Mouse (Mus musculus) neural tube, embryonic 13.5 days (tissue): ENCODE measurements around the gene Dusp23. TPM values are rescaled to one million over a fixed set of nuclear protein-coding genes. Genes with fewer than 3 reads are reported as not detected.

Source experiments
- ATAC-seq: fragments of 200-750 bp; cut with Nextera tagmentation; 2 replicates; pipeline ENCODE4 v1.8.0; 2017; ENCODE audit warnings: low read depth, mild to moderate bottlenecking, moderate TSS enrichment, moderate library complexity
- H3K27ac ChIP-seq: fragments of 300-500 bp; sonication (generic); replicated peaks from 2 replicates; pipeline ENCODE4 v1.5.1; 2015; ENCODE audit warnings: moderate library complexity, mild to moderate bottlenecking, inconsistent platforms
- H3K27me3 ChIP-seq: fragments of 300-500 bp; sonication (generic); 2 replicates; pipeline ENCODE4 v1.6.1; 2015; ENCODE audit warnings: mild to moderate bottlenecking, inconsistent platforms
- H3K36me3 ChIP-seq: fragments of 300-500 bp; sonication (generic); 2 replicates; pipeline ENCODE4 v1.6.1; 2015; ENCODE audit warnings: mild to moderate bottlenecking, inconsistent platforms
- H3K4me1 ChIP-seq: fragments of 300-500 bp; sonication (generic); replicated peaks from 2 replicates; pipeline ENCODE4 v1.6.1; 2015; ENCODE audit warnings: inconsistent platforms
- H3K4me2 ChIP-seq: fragments of 300-500 bp; sonication (generic); 2 replicates; pipeline ENCODE4 v1.6.1; 2015; ENCODE audit warnings: inconsistent platforms, mild to moderate bottlenecking, moderate library complexity
- H3K4me3 ChIP-seq: fragments of 300-500 bp; sonication (generic); 2 replicates; pipeline ENCODE4 v1.5.1; 2015; ENCODE audit warnings: mild to moderate bottlenecking, inconsistent platforms
- H3K9ac ChIP-seq: fragments of 300-500 bp; sonication (generic); 2 replicates; pipeline ENCODE4 v1.6.1; 2015; ENCODE audit warnings: moderate library complexity, mild to moderate bottlenecking, inconsistent platforms
- H3K9me3 ChIP-seq: fragments of 300-500 bp; sonication (generic); 2 replicates; pipeline ENCODE4 v1.6.1; 2016; ENCODE audit warnings: inconsistent platforms
- WGBS: fragments of 180-500 bp; shearing (Covaris S2); methylation state at CpG from one replicate; pipeline ENCODE4 v1.1.7; 2015; 5-methylcytosine and 5-hydroxymethylcytosine counted together
- polyA plus RNA-seq: library from polyadenylated mRNA; unstranded; fragments of >200 nt; fragmentation: Nextera tagmentation; extraction: Ambion mirVana; gene quantifications from 2 replicates; pipeline ENCODE4 v1.2.1, GENCODE M21; 2015

Dusp23 gene
- polyA plus RNA-seq, 1 experiment from 2014 or later: 20.1 TPM

GRCm38 (mm10) chr1:172617365-172618076, 15.2 kb downstream of the Dusp23 start:
- Histone ChIP-seq H3K9ac (peak overlapping the region; percentile 71; the same call in 1 of the 2 replicates), H3K36me3 (no peaks in the 10 kb centered on the region), H3K4me2 (peak overlapping the region; percentile 69), H3K4me3 (peak overlapping the region; percentile 42), H3K9me3 (no peaks in the 10 kb centered on the region), H3K27me3 (no peaks in the 10 kb centered on the region), H3K27ac (peak overlapping the region; percentile 81; the same call in 1 of the 2 replicates), H3K4me1 (peaks cover 38% of the 10 kb centered on the region)
- WGBS: 3% methylated on average over 14 of the region's 14 CpGs
- ATAC-seq: peak; percentile 76

GRCm38 (mm10) chr1:172616537-172617300, 16.0 kb downstream of the Dusp23 start:
- WGBS: 2% methylated on average over 22 of the region's 22 CpGs

GRCm38 (mm10) chr1:172615412-172615811, 17.4 kb downstream of the Dusp23 start:
- H3K36me3 ChIP-seq: no peaks in the 10 kb centered on the region
- no peak overlapping the region for H3K4me2 ChIP-seq
- H3K27me3 ChIP-seq: no peaks in the 10 kb centered on the region
- WGBS: 68% methylated on average over 4 of the region's 4 CpGs
- peak overlapping the region; percentile 81; the same call in 1 of the 2 replicates for H3K27ac ChIP-seq
- no peak for ATAC-seq
- peaks cover 38% of the 10 kb centered on the region for H3K4me1 ChIP-seq
- H3K9me3 ChIP-seq: no peaks in the 10 kb centered on the region
- no peak overlapping the region for H3K9ac ChIP-seq
- H3K4me3 ChIP-seq: no peak overlapping the region

More at GRCm38 (mm10) chr1:172616537-172617300, 16.0 kb downstream of the Dusp23 start:
- Histone ChIP-seq H3K4me2 (peak overlapping the region; percentile 69), H3K27ac (peak overlapping the region; percentile 81), H3K27me3 (no peaks in the 10 kb centered on the region), H3K9me3 (no peaks in the 10 kb centered on the region), H3K4me3 (peak overlapping the region; percentile 42), H3K9ac (peak overlapping the region; percentile 71), H3K36me3 (no peaks in the 10 kb centered on the region), H3K4me1 (peaks cover 38% of the 10 kb centered on the region)
- peak; percentile 95 for ATAC-seq

GRCm38 (mm10) chr1:172614654-172615053, 18.1 kb downstream of the Dusp23 start:
- Histone ChIP-seq H3K4me2 (no peak overlapping the region), H3K4me1 (peaks cover 38% of the 10 kb centered on the region), H3K27me3 (no peaks in the 10 kb centered on the region), H3K9ac (no peak overlapping the region), H3K4me3 (no peak overlapping the region), H3K36me3 (no peaks in the 10 kb centered on the region), H3K27ac (no peak overlapping the region), H3K9me3 (no peaks in the 10 kb centered on the region)
- WGBS: 81% methylated on average over 10 of the region's 10 CpGs
- ATAC-seq: no peak

- Histone ChIP-seq H3K4me1 (peaks cover 31% of the 10 kb centered on the region), H3K9me3 (no peaks in the 10 kb centered on the region), H3K4me2 (no peak overlapping the region), H3K27me3 (no peaks in the 10 kb centered on the region), H3K4me3 (no peak overlapping the region), H3K36me3 (no peaks in the 10 kb centered on the region), H3K9ac (no peak overlapping the region), H3K27ac (no peak overlapping the region)
- no peak for ATAC-seq
- WGBS: 70% methylated on average over 1 of the region's 1 CpGs
Measured at GRCm38 (mm10) chr1:172612745-172613144, 20.0 kb downstream of the Dusp23 start.

GRCm38 (mm10) chr1:172611304-172611703, 21.5 kb downstream of the Dusp23 start:
- no peaks in the 10 kb centered on the region for H3K36me3 ChIP-seq
- H3K27ac ChIP-seq: no peak overlapping the region
- 82% methylated on average over 10 of the region's 10 CpGs for WGBS
- H3K4me2 ChIP-seq: no peak overlapping the region
- peaks cover 17% of the 10 kb centered on the region for H3K4me1 ChIP-seq
- no peak overlapping the region for H3K4me3 ChIP-seq
- ATAC-seq: no peak
- no peak overlapping the region for H3K9ac ChIP-seq
- no peaks in the 10 kb centered on the region for H3K9me3 ChIP-seq
- H3K27me3 ChIP-seq: no peaks in the 10 kb centered on the region

- Histone ChIP-seq H3K4me1 (no peaks in the 10 kb centered on the region), H3K4me3 (no peak within 1 kb of the TSS), H3K27me3 (no peaks in the 10 kb centered on the region), H3K9ac (no peak within 1 kb of the TSS), H3K9me3 (no peaks in the 10 kb centered on the region), H3K4me2 (no peak within 1 kb of the TSS), H3K36me3 (no peaks in the 10 kb centered on the region), H3K27ac (no peak within 1 kb of the TSS)
- no peak for ATAC-seq
- 79% methylated on average over 1 of the region's 1 CpGs for WGBS
Measured at GRCm38 (mm10) chr1:172602326-172602725, 30.4 kb downstream of the Dusp23 start, which contains the start of gene Fcrl6. Gene Fcrl6, minus strand, starts transcription at chr1:172602551.

GRCm38 (mm10) chr1:172594495-172594894, 38.3 kb downstream of the Dusp23 start:
- Histone ChIP-seq H3K27me3 (no peaks in the 10 kb centered on the region), H3K9me3 (no peaks in the 10 kb centered on the region), H3K4me1 (no peaks in the 10 kb centered on the region), H3K4me3 (no peak overlapping the region), H3K9ac (no peak overlapping the region), H3K4me2 (no peak overlapping the region), H3K27ac (no peak overlapping the region), H3K36me3 (no peaks in the 10 kb centered on the region)
- no peak for ATAC-seq

- H3K27me3 ChIP-seq: no peaks in the 10 kb centered on the region
- H3K9ac ChIP-seq: no peak overlapping the region
- H3K4me2 ChIP-seq: no peak overlapping the region
- H3K4me3 ChIP-seq: no peak overlapping the region
- H3K27ac ChIP-seq: no peak overlapping the region
- no peaks in the 10 kb centered on the region for H3K9me3 ChIP-seq
- ATAC-seq: no peak
- H3K36me3 ChIP-seq: no peaks in the 10 kb centered on the region
- no peaks in the 10 kb centered on the region for H3K4me1 ChIP-seq
- 93% methylated on average over 2 of the region's 2 CpGs for WGBS
Measured at GRCm38 (mm10) chr1:172593956-172594355, 38.8 kb downstream of the Dusp23 start.

- no peak overlapping the region for H3K4me3 ChIP-seq
- H3K9me3 ChIP-seq: no peaks in the 10 kb centered on the region
- no peaks in the 10 kb centered on the region for H3K4me1 ChIP-seq
- H3K9ac ChIP-seq: no peak overlapping the region
- H3K36me3 ChIP-seq: no peaks in the 10 kb centered on the region
- ATAC-seq: no peak
- no peak overlapping the region for H3K4me2 ChIP-seq
- 79% methylated on average over 3 of the region's 3 CpGs for WGBS
- no peaks in the 10 kb centered on the region for H3K27me3 ChIP-seq
- H3K27ac ChIP-seq: no peak overlapping the region
Measured at GRCm38 (mm10) chr1:172593321-172593720, 39.4 kb downstream of the Dusp23 start.

GRCm38 (mm10) chr1:172590385-172590784, 42.4 kb downstream of the Dusp23 start, which contains the start of gene Slamf8:
Gene Slamf8, minus strand, starts transcription at chr1:172590568.
- ATAC-seq: no peak
- 89% methylated on average over 7 of the region's 7 CpGs for WGBS
- Histone ChIP-seq H3K4me1 (peaks cover 12% of the 10 kb centered on the region), H3K4me2 (no peak within 1 kb of the TSS), H3K4me3 (no peak within 1 kb of the TSS), H3K9ac (no peak within 1 kb of the TSS), H3K27me3 (no peaks in the 10 kb centered on the region), H3K27ac (no peak within 1 kb of the TSS), H3K9me3 (no peaks in the 10 kb centered on the region), H3K36me3 (no peaks in the 10 kb centered on the region)
